Mouse (Mus musculus): ENCODE results near the gene Abhd6.

Gene Abhd6

GRCm38 (mm10) chr14:8062537-8063301 is 60.0 kb downstream of the Abhd6 start:
- no peak for DNase-seq

GRCm38 (mm10) chr14:8063835-8064785 is 61.4 kb downstream of the Abhd6 start:
- peak; percentile 58 to 74 for DNase-seq

DNA sequence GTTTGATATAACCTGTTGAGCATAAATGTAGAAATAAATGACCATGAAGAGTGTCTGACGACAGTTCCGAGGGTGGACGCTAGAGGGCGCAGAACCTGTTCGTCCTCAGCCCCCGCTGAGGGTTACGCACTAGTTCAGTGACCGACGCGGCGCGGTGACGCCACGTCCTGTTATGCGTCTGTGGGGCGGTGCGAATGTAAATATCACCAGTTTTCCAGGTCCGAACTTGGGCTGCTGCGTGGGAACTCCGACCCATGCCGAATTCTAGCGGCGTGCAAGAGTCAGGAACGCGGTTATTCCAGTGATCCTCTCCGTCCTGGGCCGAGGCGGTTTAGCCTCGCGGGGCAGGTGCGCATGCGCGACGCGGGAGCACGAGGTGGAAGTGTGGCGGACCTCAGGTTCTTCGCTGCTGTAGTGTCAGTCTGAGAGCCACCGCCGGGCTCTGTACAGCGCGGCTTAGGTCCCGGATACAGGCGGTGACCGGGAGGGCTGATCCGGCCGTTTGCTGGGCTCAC is 77.5 kb downstream of the Abhd6 start, which contains the start of gene Rpp14:
Gene Rpp14, plus strand, starts transcription at position 203 of the 515 bp plus-strand sequence.
- peak; percentile 98 to 99 for DNase-seq

DNA sequence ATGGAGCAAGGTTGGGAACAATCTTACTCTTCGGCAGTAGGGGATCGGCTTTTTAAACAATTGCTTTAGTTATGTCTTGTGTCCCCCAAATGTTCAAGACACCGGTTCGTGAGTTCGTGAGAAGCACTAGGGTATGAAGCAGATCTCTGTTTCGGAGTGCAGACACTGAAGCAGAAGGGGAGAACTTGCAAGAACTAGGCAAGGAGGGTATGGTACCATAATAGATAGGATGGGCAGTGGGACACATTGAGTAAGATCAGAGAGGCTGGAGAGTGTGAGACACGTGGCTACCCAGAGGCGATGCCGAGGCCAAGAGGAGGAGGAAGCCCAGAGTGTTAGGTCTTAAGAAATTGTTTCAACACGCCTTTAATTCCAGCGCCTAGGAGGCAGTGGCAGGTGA is 78.0 kb downstream of the Abhd6 start:
- DNase-seq = peak in 1 of 2 experiments; percentile 24

DNA sequence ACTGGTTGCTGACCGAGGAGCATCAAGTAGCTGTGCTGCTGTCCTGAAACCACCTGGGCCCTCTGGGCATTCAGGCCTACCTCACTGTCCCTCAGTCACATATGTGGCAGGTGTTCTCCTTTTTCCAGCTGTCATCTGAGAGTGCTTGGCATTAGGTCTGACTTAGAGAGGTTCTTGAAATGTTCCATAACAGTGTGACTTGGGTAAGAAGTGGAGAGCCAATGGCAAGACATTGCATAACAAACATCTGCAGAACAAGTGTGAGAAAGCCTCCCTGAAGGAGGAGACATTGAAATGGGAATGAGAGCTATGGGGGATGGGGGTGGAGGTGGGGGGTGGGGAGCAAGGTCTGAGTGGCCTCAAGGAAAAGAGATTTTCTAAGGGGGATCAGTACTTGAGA is 80.2 kb downstream of the Abhd6 start:
- no peak for DNase-seq

DNA sequence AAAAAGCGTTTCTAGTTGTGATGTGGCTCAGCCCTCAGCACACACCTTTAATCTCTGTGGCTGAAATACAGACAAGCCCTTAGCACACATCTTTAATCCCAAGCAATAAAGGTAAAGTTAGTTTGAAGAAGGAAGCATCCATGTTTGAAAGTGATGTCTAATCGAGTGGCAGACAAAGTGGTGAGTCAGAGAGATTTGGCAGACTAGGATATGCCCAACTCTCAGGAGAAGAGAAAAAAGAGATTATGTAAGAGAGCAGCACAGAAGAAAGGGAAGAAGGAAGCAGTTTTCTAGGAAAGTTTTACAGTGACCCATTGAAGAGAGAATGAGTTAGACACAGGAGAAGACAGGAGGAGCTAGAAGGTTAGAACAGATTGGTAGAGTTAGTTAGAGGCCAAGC is 86.3 kb downstream of the Abhd6 start:
- DNase-seq = no peak

- DNase-seq = peak in 1 of 2 experiments; percentile 30
These were observed 89.9 kb downstream of the Abhd6 start for GRCm38 (mm10) chr14:8092573-8092972.

DNA sequence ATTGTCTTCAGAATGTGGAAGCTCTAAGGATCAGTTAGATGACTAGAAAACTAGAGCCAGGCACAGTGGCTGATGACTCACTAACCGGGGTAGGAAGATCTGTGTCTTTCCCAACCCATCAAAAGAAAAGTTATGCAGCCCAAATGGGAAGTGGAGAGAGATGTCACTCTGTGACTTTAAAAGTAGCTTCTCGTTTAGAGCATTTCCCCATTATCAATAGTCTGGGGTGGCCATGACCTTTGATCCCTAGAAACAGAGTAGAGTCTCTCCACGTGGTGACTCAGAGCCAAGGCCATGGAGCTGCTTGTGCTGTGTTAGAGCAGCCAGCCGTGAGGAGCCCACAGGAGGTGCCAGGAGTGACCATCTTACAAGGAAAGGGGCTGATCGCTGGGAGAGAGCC is 90.7 kb downstream of the Abhd6 start:
- no peak for DNase-seq

GRCm38 (mm10) chr14:8094931-8095561 is 92.3 kb downstream of the Abhd6 start:
- DNase-seq = no peak

DNA sequence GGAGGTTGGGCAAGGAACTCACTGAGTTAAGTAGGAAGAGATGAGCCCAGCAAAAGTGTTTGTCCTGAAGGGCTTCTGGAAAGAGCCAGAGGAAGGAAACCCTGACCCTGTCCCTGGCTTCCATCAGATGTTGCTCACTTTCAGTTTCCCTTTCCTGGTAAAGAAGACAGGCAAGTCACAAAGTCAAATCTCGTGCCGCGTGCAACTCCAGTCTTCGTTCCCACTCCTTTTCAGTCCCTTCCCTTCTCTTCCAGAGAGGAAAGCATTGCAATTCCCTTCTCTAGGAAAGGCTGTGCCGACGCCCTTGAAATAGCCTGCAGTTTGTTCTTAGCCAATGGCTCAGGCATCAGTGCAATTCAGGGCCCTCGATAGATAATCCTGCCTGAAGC is 92.9 kb downstream of the Abhd6 start:
- DNase-seq = no peak

DNA sequence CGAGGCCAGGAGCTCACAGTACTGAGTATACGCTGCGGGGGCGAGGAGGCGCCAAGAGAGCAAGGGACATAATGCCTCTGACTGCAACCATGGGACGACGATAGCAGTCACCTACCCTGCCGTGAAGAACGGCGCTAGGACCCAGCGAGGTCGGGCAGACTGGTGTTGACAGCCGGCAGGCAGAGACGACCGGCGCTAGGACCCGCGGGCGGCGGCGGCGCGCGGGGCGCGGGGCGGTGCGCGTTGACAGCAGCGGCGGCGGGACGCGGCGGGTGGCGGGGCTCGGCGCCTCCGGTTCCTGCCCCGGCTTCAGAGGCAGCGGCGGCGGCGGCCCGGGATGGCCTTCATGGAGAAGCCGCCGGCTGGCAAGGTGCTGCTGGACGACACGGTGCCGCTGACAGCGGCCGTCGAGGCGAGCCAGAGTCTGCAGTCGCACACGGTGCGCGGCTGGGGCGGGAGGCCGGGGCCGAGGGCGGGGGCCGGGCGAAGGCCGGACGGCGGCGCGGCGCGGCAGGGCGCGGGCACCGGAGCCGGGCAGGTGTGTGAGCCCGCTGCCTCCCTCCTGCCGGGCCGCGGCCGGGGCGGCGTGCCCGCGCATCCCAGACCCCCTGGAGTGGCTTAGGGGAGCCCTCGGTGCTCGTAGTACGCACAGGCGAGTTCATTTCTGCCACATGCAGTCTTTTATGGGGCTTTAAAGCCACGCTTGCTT is 95.4 kb downstream of the Abhd6 start, which contains the start of gene Pxk:
Gene Pxk, plus strand, starts transcription at position 234 of the 709 bp plus-strand sequence.
- DNase-seq = peak; percentile 95 to 97

- DNase-seq = no peak
These were observed 95.9 kb downstream of the Abhd6 start for GRCm38 (mm10) chr14:8098687-8098995.

- no peak for DNase-seq
These were observed 96.9 kb downstream of the Abhd6 start for GRCm38 (mm10) chr14:8099561-8100021.

DNA sequence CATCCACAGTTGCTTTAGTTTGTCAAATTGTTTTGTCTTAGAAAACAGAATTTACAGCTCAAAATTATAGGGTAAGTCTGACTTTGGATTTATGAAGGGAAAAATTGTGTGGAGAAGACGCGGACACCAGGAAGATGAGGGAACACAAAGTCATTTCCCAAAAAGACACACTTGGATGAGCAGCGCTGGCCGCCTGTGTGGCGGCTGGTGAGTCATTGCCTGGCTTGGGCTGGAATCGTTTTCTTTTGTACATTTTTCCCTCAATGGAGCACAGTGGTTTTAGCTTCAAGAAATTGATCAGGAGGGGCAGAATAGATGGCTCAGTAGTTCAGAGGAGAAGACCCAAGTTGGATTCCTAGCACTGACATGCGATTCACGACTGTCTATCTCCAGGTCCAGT is 99.2 kb downstream of the Abhd6 start:
- DNase-seq = peak in 1 of 2 experiments; percentile 18

DNA sequence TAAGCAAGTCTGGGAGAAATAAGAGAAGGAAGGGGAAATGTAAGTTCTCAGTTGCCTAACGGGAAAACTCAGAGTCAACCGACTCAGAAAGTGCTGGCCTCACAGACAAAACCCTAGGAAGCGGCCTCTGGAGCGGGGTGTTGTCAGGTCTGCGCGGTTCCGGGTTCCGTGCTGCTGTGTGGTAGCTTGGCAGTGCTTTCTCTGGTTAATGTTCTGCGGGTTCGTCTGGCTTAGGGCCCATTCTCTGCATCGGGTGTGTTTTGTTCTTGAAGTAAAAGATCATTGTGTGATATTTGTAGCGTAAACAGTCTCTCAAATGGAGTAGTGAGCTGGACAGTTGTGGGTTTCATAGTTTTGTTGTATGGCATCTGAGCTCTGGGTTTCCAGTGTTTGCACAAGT is 100.0 kb downstream of the Abhd6 start:
- no peak for DNase-seq

Data from cerebellum, postnatal 14 days (tissue).